Mouse (Mus musculus): ENCODE results near the gene Slc35c1.

DNA sequence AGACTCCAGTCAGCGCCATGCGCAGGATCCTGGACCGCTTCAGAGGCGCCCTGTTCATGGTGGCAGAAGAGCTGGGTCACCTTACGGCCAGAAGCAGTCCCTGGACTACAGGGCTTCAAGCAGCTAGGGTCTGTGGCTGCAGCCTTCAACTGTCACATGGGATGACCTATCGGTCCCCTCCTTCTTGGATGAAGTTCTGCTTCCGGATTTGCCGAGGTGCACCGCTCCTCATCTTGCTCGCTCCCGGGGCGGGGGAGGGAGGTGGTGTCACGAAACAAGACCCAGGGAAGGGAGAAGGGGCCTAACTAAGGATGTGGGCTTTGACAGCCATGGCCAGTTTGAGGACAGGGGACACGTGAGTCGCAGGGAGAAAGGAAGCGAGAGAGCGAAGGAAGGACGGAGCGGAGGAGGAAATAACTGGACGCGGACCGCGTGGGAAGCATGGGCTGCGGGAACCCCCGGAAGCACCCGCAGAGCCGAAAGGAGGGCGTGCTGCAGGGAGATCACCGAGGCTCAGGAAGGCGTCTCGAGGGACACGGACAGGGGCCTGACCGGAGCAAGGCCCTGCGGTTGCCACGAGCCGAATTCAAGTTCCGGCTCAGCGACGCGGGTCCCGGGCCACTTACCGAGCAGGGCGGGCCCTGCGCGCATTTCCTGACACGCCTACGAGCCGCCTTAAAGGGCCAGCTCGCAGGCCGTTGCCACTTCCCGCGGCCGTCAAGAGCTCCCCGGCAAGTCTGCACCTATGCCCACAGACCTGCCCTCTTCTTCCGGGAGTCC is 1.0 kb downstream of the Slc35c1 start:
- TF ChIP-seq TAL1 (IDR thresholded peaks at IDR 0.05; ENCODE audit: low read length) (no peak), GATA1 (IDR thresholded peaks at IDR 0.05; ENCODE audit: low read length) (no peak)

Measured in erythroblast, embryonic 14.5 days (primary cell).